Mouse (Mus musculus) induced T-regulatory cell, adult 2 months (primary cell): ENCODE results near the gene Lyzl6.

ENCODE experiments used
- DNase-seq: peaks from one replicate; pipeline ENCODE4 v3.0.0-alpha.2; 2012; ENCODE audit warnings: low read depth

Lyzl6 gene

DNA sequence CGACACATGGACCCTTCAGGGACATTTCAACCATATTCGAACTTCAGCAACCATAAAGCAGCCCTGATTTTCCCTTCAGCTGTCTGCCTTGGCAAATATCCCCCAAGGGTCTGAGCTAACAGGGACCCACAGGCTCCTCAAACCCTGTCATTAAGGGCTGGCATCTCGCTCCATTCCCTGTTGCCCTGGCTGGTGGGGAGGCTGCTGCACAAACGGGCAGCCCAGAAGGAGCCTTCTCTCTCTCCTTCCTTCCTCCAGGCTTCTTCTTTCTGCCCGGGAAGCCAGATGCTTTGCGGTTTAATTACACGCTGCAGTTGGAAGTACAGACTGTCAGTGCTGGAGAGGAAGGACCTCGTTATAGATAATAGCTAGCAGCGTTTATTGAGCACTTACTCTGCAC lies 4.5 kb upstream of the Lyzl6 start:
- DNase-seq, result no peak

DNA sequence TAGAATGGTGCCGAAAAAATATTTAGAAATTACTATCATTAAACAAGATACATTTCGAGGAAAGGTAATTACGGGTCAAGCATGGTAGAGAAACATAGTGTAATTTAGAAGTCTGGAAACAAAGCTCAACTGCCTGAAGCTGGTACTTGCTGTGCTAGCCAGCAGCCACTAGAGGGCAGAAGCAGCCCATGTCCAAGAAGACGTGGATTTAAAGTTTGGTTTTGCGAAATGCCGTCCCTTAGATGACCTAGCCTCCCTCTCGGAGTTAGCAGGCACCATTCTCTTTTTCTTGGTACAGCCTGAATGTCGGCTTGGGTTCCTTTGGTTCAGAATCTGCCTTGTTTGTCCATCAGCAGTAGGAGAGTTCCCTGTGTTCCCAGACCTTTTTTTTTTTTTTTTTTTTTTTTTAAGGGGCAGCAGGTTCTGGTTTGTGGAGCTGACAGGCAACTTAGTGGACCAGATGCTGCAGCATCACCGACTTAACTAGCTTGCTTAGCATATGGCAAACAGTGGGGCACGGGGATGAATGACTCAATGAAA lies 787 bp upstream of the Lyzl6 start:
- peak; percentile 65 for DNase-seq

DNA sequence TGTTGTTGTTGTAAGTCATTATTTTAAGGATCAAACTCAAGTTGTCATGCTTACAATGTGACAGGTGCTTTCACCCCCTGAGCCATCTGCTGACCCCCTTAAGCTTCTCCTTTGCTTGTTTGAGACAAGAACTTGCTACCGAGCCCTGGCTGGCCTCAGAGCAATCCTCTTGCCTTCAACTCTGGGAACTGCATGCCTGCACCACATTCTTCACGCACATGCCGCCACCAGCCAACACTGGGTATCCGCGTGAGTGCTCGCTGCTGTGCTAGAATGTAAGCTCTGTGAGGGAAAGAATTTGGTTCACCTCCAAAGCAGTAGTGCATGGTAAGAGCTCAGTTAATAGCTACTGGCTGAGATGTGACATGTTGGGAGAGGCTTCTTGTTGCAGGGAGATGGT lies 2.4 kb downstream of the Lyzl6 start:
- DNase-seq, result no peak

DNA sequence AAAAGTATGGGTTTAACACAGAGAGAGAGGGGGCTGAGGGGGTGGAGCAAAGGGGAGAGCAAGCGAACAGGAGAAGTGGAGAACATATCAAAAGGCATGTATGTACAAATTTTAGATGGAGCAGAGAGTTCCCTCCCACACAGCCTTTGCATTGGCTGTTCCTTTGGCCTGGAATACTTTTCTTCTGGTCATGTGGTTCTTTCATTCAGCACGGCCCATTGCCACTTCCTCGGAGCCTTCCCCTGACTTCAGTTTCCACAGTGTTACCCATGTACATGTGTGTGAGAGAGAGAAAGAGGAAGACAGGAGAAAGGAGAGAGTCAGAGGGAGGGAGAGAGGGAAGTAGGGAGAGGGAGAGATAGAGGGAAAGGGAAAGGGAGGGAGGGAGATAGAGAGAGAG lies 3.2 kb downstream of the Lyzl6 start:
- no peak for DNase-seq

DNA sequence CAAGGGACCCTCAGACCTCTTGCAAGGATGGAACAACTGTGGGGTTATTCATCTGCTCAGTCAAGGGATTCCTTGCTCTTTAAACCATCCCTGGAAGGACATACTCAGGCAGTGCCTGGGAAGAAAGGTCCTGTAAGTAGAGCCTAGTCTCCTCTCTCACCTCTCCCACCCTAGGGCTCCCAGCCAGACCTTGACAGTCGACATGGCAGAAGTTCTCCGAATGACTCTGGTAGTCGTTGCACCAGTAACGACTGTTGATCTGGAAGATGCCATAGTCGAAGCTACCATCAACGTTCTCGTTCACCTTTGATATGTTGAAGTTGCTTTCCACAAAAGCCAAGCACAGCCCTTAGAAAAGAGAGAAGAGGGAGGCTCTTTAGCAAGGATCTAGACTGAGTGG lies 3.9 kb downstream of the Lyzl6 start:
- no peak for DNase-seq

DNA sequence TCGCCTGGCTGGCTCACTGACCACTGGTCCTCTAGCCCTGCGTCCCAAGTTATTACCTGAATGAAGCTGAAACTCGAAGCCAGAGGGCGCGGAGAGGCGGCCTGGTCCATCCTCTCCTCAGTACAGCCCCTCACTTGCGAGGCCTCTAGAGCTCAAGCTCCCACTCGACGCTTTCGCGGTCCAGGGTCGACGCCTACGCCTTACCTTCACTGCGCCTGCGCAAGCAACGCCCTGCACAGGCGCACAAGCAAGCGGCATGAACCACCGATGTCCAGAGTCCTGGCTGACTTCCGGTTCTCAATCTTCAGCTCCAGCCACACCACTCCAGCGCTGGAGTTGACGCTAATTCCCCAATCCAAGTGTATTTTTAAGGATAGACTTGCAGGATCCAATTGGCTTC lies 11.2 kb downstream of the Lyzl6 start:
- no peak for DNase-seq

DNA sequence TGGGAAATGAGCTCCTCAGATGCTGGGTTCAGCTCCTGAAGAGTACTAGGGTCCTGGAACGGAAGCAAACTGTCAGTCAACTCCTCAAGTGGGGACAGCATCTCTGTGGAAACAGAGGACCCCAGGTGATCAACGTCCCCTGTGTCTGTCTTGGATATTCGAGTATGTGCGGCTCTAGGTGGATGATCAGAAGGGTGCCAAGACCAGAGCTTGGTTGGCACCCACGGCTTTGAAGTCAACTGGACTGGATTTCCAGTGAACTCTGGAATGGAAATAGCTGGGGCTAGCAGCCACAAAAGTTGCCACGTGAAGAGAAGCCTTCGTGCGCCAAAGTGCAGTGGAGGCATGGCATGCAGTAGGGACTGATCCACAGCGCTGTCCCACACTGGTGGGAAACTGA lies 17.6 kb downstream of the Lyzl6 start, which contains the start of gene Gm884:
TSS of gene Gm884 (minus strand) at position 101 of the 400 bp plus-strand sequence.
- no peak for DNase-seq

DNA sequence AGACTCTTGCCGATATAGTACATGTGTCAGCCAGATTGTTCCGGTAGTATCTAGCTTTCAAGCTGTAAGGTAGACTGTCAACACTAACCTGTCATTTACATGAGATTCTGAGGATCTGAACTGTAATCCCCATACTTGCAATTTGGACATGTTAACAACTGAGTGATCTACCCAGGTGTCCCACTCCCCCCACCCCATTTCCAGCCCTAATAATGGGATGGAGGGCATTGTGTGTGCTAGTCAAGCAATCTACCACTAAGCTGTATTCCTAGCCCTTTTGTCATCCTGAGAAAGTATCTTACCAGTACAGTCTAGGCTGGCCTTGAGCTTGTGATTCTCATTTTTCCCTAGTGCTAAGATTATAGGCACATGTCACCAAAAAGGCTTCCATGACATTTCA lies 27.9 kb downstream of the Lyzl6 start:
- DNase-seq, result no peak

DNA sequence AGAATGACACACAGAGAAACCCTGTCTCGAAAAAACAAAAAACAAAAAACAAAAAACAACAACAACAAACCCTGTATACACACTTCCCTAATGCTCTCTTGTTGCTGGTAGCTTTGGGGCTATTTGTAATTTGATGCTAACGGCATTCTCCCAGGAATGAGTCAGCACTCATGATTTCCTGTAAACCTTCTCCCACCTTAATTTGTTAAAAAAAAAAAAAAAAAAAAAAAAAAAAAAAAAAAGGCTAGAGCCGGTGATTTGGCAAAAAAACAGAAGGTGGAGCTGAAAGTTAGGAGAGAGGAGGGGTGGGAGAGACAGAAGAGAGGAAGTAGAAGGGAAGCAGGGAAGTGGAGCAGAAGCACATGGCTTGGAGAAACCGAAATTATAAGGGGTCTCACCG lies 32.1 kb downstream of the Lyzl6 start:
- DNase-seq, result no peak
